Mouse (Mus musculus): ENCODE measurements around the gene Izumo1r. TPM values are rescaled to one million over a fixed set of nuclear protein-coding genes. Genes with fewer than 3 reads are reported as not detected.

Izumo1r gene
- 1 to 10 TPM in 1 of 2 experiments, not detected in 1; 1.0 TPM for total RNA-seq (2021)
- long read RNA-seq, experiment 1 = 0 reads
- long read RNA-seq, experiment 2 = 0 reads

GRCm38 (mm10) chr9:14903581-14904378 lies at the start of gene Izumo1r:
TSS of gene Izumo1r (minus strand) at chr9:14903949.
- no peak for DNase-seq

- DNase-seq = no peak
These were observed 47.3 kb upstream of the Izumo1r start for GRCm38 (mm10) chr9:14951072-14951471.

GRCm38 (mm10) chr9:14948843-14949242 lies 45.1 kb upstream of the Izumo1r start:
- no peak for DNase-seq

- DNase-seq = no peak
These were observed 42.9 kb upstream of the Izumo1r start for GRCm38 (mm10) chr9:14946677-14947076.

- DNase-seq = no peak
These were observed 42.2 kb upstream of the Izumo1r start for GRCm38 (mm10) chr9:14945919-14946318.

- no peak for DNase-seq
These were observed 38.5 kb upstream of the Izumo1r start for GRCm38 (mm10) chr9:14942143-14942720.

- no peak for DNase-seq
These were observed 35.9 kb upstream of the Izumo1r start for GRCm38 (mm10) chr9:14939610-14940009.

GRCm38 (mm10) chr9:14937308-14937707 lies 33.6 kb upstream of the Izumo1r start:
- DNase-seq = no peak

GRCm38 (mm10) chr9:14934851-14935250 lies 31.1 kb upstream of the Izumo1r start:
- no peak for DNase-seq

- DNase-seq = no peak
These were observed 28.2 kb upstream of the Izumo1r start for GRCm38 (mm10) chr9:14931943-14932342.

- no peak for DNase-seq
These were observed 27.5 kb upstream of the Izumo1r start for GRCm38 (mm10) chr9:14931211-14931610.

- DNase-seq = no peak
These were observed 22.8 kb upstream of the Izumo1r start for GRCm38 (mm10) chr9:14926593-14926992.

- DNase-seq = no peak
These were observed 19.9 kb upstream of the Izumo1r start for GRCm38 (mm10) chr9:14923625-14924024.

- DNase-seq = no peak
These were observed 18.3 kb upstream of the Izumo1r start for GRCm38 (mm10) chr9:14921971-14922560.

- no peak for DNase-seq
These were observed 17.5 kb upstream of the Izumo1r start for GRCm38 (mm10) chr9:14921254-14921653.

GRCm38 (mm10) chr9:14920608-14921007 lies 16.9 kb upstream of the Izumo1r start:
- no peak for DNase-seq

- DNase-seq = no peak
These were observed 15.3 kb upstream of the Izumo1r start for GRCm38 (mm10) chr9:14918825-14919668.

- DNase-seq = no peak
These were observed 13.9 kb upstream of the Izumo1r start for GRCm38 (mm10) chr9:14917661-14918060.

- no peak for DNase-seq
These were observed 8.3 kb upstream of the Izumo1r start for GRCm38 (mm10) chr9:14912037-14912436.

- DNase-seq = no peak
These were observed 6.2 kb upstream of the Izumo1r start for GRCm38 (mm10) chr9:14909981-14910380.

- DNase-seq = no peak
These were observed 4.2 kb upstream of the Izumo1r start for GRCm38 (mm10) chr9:14907816-14908415.

GRCm38 (mm10) chr9:14905956-14906355 lies 2.2 kb upstream of the Izumo1r start:
- DNase-seq = no peak
